Mouse (Mus musculus) megakaryocyte-erythroid progenitor cell, adult 5-6 weeks (primary cell): ENCODE results near the gene Olfr836. TPM values are rescaled to one million over a fixed set of nuclear protein-coding genes. Genes with fewer than 3 reads are reported as not detected.
"Not testable (repeated sequence)": the region's sequence is repeated elsewhere in the genome, so short reads cannot be mapped to it uniquely, and the experiment has no call there.

Source experiments
- ATAC-seq: replicated peaks from 2 replicates; pipeline ENCODE4 v1.8.0; 2016; ENCODE audit warnings: mild to moderate bottlenecking, inconsistent platforms; ENCODE audit not compliant: severe bottlenecking, poor library complexity, low FRiP score, low TSS enrichment
- total RNA-seq, 2 experiments: library from RNA; stranded (forward) in 1 of 2; stranded (reverse) in 1 of 2; fragments of 200-1000, 215-1000 nt in 1 of 2; fragments of >200 nt in 1 of 2; fragmentation: Nextera tagmentation in 1 of 2; gene quantifications; 2 replicates each; pipeline ENCODE4 v1.2.3; 2014 to 2017

The Olfr836 gene
- total RNA-seq (2014; fragmentation: Nextera tagmentation) (not detected in 2 replicates), total RNA-seq (2017) (not detected in 2 replicates)

GRCm38 (mm10) chr9:19120082-19120481 is at the start of gene Olfr836:
Gene Olfr836 (plus strand): TSS chr9:19120382.
- ATAC-seq = no peak

GRCm38 (mm10) chr9:19084986-19085385 is 35.2 kb upstream of the Olfr836 start:
- no peak for ATAC-seq

- not testable (repeated sequence) for ATAC-seq
Observed at GRCm38 (mm10) chr9:19092889-19093753, 27.1 kb upstream of the Olfr836 start.

GRCm38 (mm10) chr9:19097286-19097685 is 22.9 kb upstream of the Olfr836 start:
- ATAC-seq = no peak

GRCm38 (mm10) chr9:19136017-19136416 is 15.8 kb downstream of the Olfr836 start, which contains the start of gene Olfr837:
Gene Olfr837 (plus strand): TSS chr9:19136317.
- ATAC-seq = no peak

Other genes starting within 250 kb of the Olfr836 start
- gene Olfr830, start 245.7 kb upstream of the Olfr836 start, total RNA-seq (2014; fragmentation: Nextera tagmentation) = not detected in 2 replicates
- gene Olfr830, start 245.7 kb upstream of the Olfr836 start, total RNA-seq (2017) = not detected in 2 replicates
- not detected in 2 replicates for gene Olfr832, start 183.3 kb upstream of the Olfr836 start, total RNA-seq (2014; fragmentation: Nextera tagmentation)
- not detected in 2 replicates for gene Olfr832, start 183.3 kb upstream of the Olfr836 start, total RNA-seq (2017)
- gene Olfr834, start 132.4 kb upstream of the Olfr836 start, total RNA-seq (2014; fragmentation: Nextera tagmentation) = not detected in 2 replicates
- not detected in 2 replicates for gene Olfr834, start 132.4 kb upstream of the Olfr836 start, total RNA-seq (2017)
- not detected in 2 replicates for gene Olfr835, start 87.6 kb upstream of the Olfr836 start, total RNA-seq (2014; fragmentation: Nextera tagmentation)
- not detected in 2 replicates for gene Olfr835, start 87.6 kb upstream of the Olfr836 start, total RNA-seq (2017)
- not detected in 2 replicates for gene Olfr837, start 15.9 kb downstream of the Olfr836 start, total RNA-seq (2014; fragmentation: Nextera tagmentation)
- gene Olfr837, start 15.9 kb downstream of the Olfr836 start, total RNA-seq (2017) = not detected in 2 replicates
- gene Olfr839-ps1, start 56.9 kb downstream of the Olfr836 start, total RNA-seq (2014; fragmentation: Nextera tagmentation) = not detected in 2 replicates
- not detected in 2 replicates for gene Olfr839-ps1, start 56.9 kb downstream of the Olfr836 start, total RNA-seq (2017)
- not detected in 2 replicates for gene Olfr843, start 131.6 kb downstream of the Olfr836 start, total RNA-seq (2014; fragmentation: Nextera tagmentation)
- not detected in 2 replicates for gene Olfr843, start 131.6 kb downstream of the Olfr836 start, total RNA-seq (2017)
- gene Olfr844, start 196.0 kb downstream of the Olfr836 start, total RNA-seq (2014; fragmentation: Nextera tagmentation) = not detected in 2 replicates
- not detected in 2 replicates for gene Olfr844, start 196.0 kb downstream of the Olfr836 start, total RNA-seq (2017)
- not detected in 2 replicates for gene Olfr845, start 216.1 kb downstream of the Olfr836 start, total RNA-seq (2014; fragmentation: Nextera tagmentation)
- gene Olfr845, start 216.1 kb downstream of the Olfr836 start, total RNA-seq (2017) = not detected in 2 replicates
- gene Olfr846, start 243.6 kb downstream of the Olfr836 start, total RNA-seq (2014; fragmentation: Nextera tagmentation) = not detected in 2 replicates
- not detected in 2 replicates for gene Olfr846, start 243.6 kb downstream of the Olfr836 start, total RNA-seq (2017)